8 mouse cellular contexts compared by ENCODE assay signal in the genomic region with DNA sequence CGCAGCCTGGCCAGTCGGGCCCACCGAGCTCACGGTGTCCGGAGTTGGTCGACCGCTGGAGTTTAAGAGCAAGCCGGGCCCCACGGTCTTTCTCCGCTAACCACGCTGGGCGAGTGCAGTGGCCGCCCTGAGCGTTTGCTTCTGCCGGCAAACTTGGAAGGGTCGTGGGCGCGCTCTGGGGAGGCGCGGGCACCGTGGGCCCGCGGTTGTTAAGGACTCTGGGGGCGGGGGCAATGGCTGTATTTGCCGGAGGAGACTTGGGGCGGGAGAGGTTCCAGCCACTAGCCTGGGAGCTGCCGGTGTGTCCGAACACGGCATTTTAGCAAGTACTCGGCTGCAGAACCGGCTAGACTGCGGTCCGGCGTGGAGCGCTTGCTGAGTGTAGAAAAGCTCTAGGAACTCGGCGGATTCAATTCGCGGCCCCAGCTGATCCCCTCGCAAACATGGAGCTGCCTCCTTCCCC. TPM values are rescaled to one million over a fixed set of nuclear protein-coding genes. Genes with fewer than 3 reads are reported as not detected.
DNase-seq lines count a peak whose midpoint lies in the region; ATAC-seq lines count a peak whose summit lies in the region.

No protein-coding gene starts in this region.

- no peak for ATAC-seq in kidney, embryonic 16.5 days (ENCODE audit: low FRiP score, low TSS enrichment)
- ATAC-seq in intestine, embryonic 14.5 days (replicated peaks; ENCODE audit: low FRiP score, low TSS enrichment, low read depth), result no peak
- no peak for ATAC-seq in midbrain, embryonic 16.5 days

- 0% methylated on average over 40 of the region's 40 CpGs for WGBS in kidney, embryonic 16.5 days
- under 1% methylated on average over 40 of the region's 40 CpGs for WGBS in embryonic facial prominence, embryonic 10.5 days
- WGBS in intestine, embryonic 14.5 days, result under 1% methylated on average over 40 of the region's 40 CpGs
- WGBS in midbrain, embryonic 16.5 days, result under 1% methylated on average over 40 of the region's 40 CpGs

- no peak for DNase-seq in kidney, adult 8-10 months
- DNase-seq in embryonic facial prominence, embryonic 10.5 days (ENCODE audit: low spot score), result no peak
- no peak for DNase-seq in intestine, embryonic 14.5 days (ENCODE audit: low spot score)
- no peak for DNase-seq in cerebellum, postnatal 36 days
- DNase-seq in ovary, adult 18-20 months (ENCODE audit: low spot score), result no peak
- no peak for DNase-seq in adrenal gland, postnatal 14 days

- peak overlapping the region; percentile 87 for H3K4me2 ChIP-seq in kidney, embryonic 16.5 days (replicated peaks; ENCODE audit: low read depth, low read length)
- peak overlapping the region; percentile 74 for H3K4me2 ChIP-seq in intestine, embryonic 14.5 days (ENCODE audit: low read length)
- peak overlapping the region; percentile 91 for H3K4me2 ChIP-seq in midbrain, embryonic 16.5 days (ENCODE audit: low read length)

- H3K27me3 ChIP-seq in kidney, embryonic 16.5 days (ENCODE audit: insufficient read depth, low read length), result no peaks in the 10 kb centered on the region
- H3K27me3 ChIP-seq in embryonic facial prominence, embryonic 10.5 days (replicated peaks; ENCODE audit: low read depth, poor library complexity, severe bottlenecking), result no peaks in the 10 kb centered on the region
- H3K27me3 ChIP-seq in intestine, embryonic 14.5 days (replicated peaks; ENCODE audit: control insufficient read depth, insufficient read depth, low read length), result no peaks in the 10 kb centered on the region
- no peaks in the 10 kb centered on the region for H3K27me3 ChIP-seq in midbrain, embryonic 16.5 days (ENCODE audit: control insufficient read depth, insufficient read depth, low read depth, low read length)

- peak overlapping the region; percentile 85 for H3K9ac ChIP-seq in kidney, embryonic 16.5 days (replicated peaks; ENCODE audit: low read length)
- H3K9ac ChIP-seq in intestine, embryonic 14.5 days (ENCODE audit: low read length), result peak overlapping the region; percentile 78
- peak overlapping the region; percentile 73 for H3K9ac ChIP-seq in midbrain, embryonic 16.5 days (ENCODE audit: low read depth, low read length)

- peaks cover 16% of the 10 kb centered on the region for H3K4me1 ChIP-seq in kidney, embryonic 16.5 days (ENCODE audit: insufficient read depth, low read length)
- H3K4me1 ChIP-seq in embryonic facial prominence, embryonic 10.5 days, result peaks cover 31% of the 10 kb centered on the region
- H3K4me1 ChIP-seq in intestine, embryonic 14.5 days (replicated peaks; ENCODE audit: control insufficient read depth, insufficient read depth, low read length), result peaks cover 12% of the 10 kb centered on the region; the same call in 1 of the 2 replicates
- H3K4me1 ChIP-seq in midbrain, embryonic 16.5 days (ENCODE audit: control insufficient read depth, insufficient read depth, low read length), result peaks cover 21% of the 10 kb centered on the region

- no peaks in the 10 kb centered on the region for H3K9me3 ChIP-seq in kidney, embryonic 16.5 days (ENCODE audit: low read length)
- H3K9me3 ChIP-seq in embryonic facial prominence, embryonic 10.5 days, result no peaks in the 10 kb centered on the region
- H3K9me3 ChIP-seq in intestine, embryonic 14.5 days (ENCODE audit: control insufficient read depth, low read length), result no peaks in the 10 kb centered on the region
- H3K9me3 ChIP-seq in midbrain, embryonic 16.5 days (replicated peaks; ENCODE audit: control insufficient read depth, low read length, poor library complexity, severe bottlenecking), result no peaks in the 10 kb centered on the region

- peak overlapping the region; percentile 75 for H3K4me3 ChIP-seq in kidney, embryonic 16.5 days (ENCODE audit: low read length)
- H3K4me3 ChIP-seq in embryonic facial prominence, embryonic 10.5 days, result peak overlapping the region; percentile 95
- peak overlapping the region; percentile 86 for H3K4me3 ChIP-seq in intestine, embryonic 14.5 days (ENCODE audit: low read depth, low read length)
- peak overlapping the region; percentile 77 for H3K4me3 ChIP-seq in midbrain, embryonic 16.5 days (ENCODE audit: low read depth, low read length)

- no peaks in the 10 kb centered on the region for H3K36me3 ChIP-seq in kidney, embryonic 16.5 days (ENCODE audit: insufficient read depth, low read length)
- H3K36me3 ChIP-seq in embryonic facial prominence, embryonic 10.5 days (replicated peaks), result no peaks in the 10 kb centered on the region
- no peaks in the 10 kb centered on the region for H3K36me3 ChIP-seq in intestine, embryonic 14.5 days (ENCODE audit: control insufficient read depth, insufficient read depth, low read length)
- no peaks in the 10 kb centered on the region for H3K36me3 ChIP-seq in midbrain, embryonic 16.5 days (ENCODE audit: control insufficient read depth, insufficient read depth, low read length)

- peak overlapping the region; percentile 100 for H3K27ac ChIP-seq in kidney, embryonic 16.5 days (ENCODE audit: low read length)
- H3K27ac ChIP-seq in embryonic facial prominence, embryonic 10.5 days (replicated peaks), result peak overlapping the region; percentile 93
- peak overlapping the region; percentile 97 for H3K27ac ChIP-seq in intestine, embryonic 14.5 days (ENCODE audit: low read depth)
- peak overlapping the region; percentile 93 for H3K27ac ChIP-seq in midbrain, embryonic 16.5 days (ENCODE audit: low read length)

RNA-seq across cellular contexts. Expression of gene Sin3a, which starts 0.7 kb away (rescaled TPM):
- 36.7 and 42.3 TPM in 2 replicates for polyA plus RNA-seq in kidney, embryonic 16.5 days (2015; fragmentation: Nextera tagmentation; extraction: Ambion mirVana)
- polyA plus RNA-seq in embryonic facial prominence, embryonic 10.5 days (2016; fragmentation: Nextera tagmentation; extraction: Ambion mirVana), result 62.7 and 62.9 TPM in 2 replicates
- polyA plus RNA-seq in intestine, embryonic 14.5 days (2014; fragmentation: Nextera tagmentation; extraction: Ambion mirVana), result 42.1 and 45.5 TPM in 2 replicates
- 21.8 and 22.1 TPM in 2 replicates for polyA plus RNA-seq in midbrain, embryonic 16.5 days (2015; fragmentation: Nextera tagmentation; extraction: Ambion mirVana)
- total RNA-seq in adrenal gland, postnatal 14 days (2021), result 50.6 and 55.0 TPM in 2 replicates

RNA-seq across cellular contexts. Expression of gene Man2c1, which starts 57.9 kb away (rescaled TPM):
- 79.0 and 95.6 TPM in 2 replicates for polyA plus RNA-seq in kidney, embryonic 16.5 days (2015; fragmentation: Nextera tagmentation; extraction: Ambion mirVana)
- 62.1 and 67.9 TPM in 2 replicates for polyA plus RNA-seq in embryonic facial prominence, embryonic 10.5 days (2016; fragmentation: Nextera tagmentation; extraction: Ambion mirVana)
- polyA plus RNA-seq in intestine, embryonic 14.5 days (2014; fragmentation: Nextera tagmentation; extraction: Ambion mirVana), result 35.4 and 41.8 TPM in 2 replicates
- 94.0 TPM in 2 replicates for polyA plus RNA-seq in midbrain, embryonic 16.5 days (2015; fragmentation: Nextera tagmentation; extraction: Ambion mirVana)
- total RNA-seq in adrenal gland, postnatal 14 days (2021), result 97.2 and 118 TPM in 2 replicates
